Mouse (Mus musculus): ENCODE data around the gene Riok1. TPM values are rescaled to one million over a fixed set of nuclear protein-coding genes. Genes with fewer than 3 reads are reported as not detected.

The Riok1 gene
- polyA plus RNA-seq, 1 experiment from 2014 or later = 53.3 TPM

DNA sequence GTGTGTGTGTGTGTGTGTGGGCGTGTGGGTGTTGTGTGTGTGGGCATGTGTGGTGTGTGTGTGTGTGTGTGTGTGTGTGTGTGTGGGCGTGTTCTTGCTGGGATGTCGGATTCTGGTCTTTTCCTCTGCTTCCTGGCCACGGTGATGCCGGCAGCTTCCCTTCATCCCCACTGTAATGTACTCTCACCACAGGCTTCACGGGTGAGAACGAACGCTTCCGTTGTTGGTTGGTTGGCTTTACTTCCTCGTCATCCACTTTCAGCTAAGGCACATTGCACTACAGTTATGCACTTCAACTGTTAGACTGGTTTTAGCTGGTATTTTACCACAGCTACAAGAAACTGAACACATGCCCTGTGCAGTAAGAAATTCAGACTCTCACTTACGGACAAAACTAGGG lies 25.9 kb downstream of the Riok1 start:
- 88% methylated on average over 11 of the region's 11 CpGs for whole genome bisulfite sequencing
- H3K9ac ChIP-seq = no peak overlapping the region
- no peak overlapping the region for H3K27ac ChIP-seq (ENCODE audit: low read depth)
- DNase-seq (no peak), ATAC-seq (ENCODE audit: insufficient read depth) (no peak)
- no peak overlapping the region for H3K4me2 ChIP-seq
- H3K4me1 ChIP-seq (ENCODE audit: insufficient read depth) = no peaks in the 10 kb centered on the region
- H3K36me3 ChIP-seq (ENCODE audit: insufficient read depth) = peaks cover 54% of the 10 kb centered on the region
- H3K27me3 ChIP-seq (ENCODE audit: insufficient read depth, low read length) = no peaks in the 10 kb centered on the region
- H3K4me3 ChIP-seq (ENCODE audit: low read depth, low read length) = no peak overlapping the region
- H3K9me3 ChIP-seq (ENCODE audit: low read depth, low read length) = no peaks in the 10 kb centered on the region
- TF ChIP-seq CTCF (IDR thresholded peaks at IDR 0.05; ENCODE audit: low read depth) = no peak

DNA sequence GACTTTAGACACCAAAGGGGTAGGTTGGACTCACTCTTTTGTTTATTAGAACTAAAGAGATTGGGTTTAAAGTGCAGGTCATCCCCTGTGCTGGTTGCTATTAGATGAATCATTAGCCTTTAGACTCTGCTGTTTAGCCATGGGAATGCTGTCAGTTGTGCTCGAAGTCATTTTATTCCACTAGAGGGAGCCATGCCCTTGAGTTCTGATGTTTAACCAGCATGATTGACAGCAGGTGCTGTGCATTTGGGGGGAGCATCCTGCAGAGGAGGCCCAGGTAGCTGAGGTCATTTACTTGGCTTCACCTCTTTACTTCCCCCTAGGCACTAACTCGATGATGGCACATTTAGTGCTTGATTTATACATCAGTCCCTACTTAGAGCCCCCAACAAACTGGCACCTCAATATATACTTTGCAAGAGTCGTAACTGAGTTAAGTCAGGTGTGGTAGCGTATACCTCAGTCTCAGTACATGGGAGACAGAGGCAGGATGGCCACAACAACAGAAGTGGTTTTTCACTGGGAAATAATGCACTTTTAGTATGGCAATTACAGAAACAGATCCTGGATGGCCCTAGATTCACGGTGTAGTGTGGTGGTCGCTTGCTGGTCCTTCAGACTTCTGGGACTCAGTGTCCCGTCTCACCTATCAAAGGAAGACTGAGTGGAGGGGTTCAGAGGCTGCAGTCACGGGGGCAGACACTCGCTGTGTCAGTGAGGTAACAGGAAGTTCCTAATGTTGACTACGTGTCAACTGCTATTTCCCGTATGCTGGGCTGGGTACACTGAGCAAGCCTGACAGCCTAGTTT lies 28.3 kb downstream of the Riok1 start:
- Histone ChIP-seq H3K4me2 (no peak overlapping the region), H3K27me3 (ENCODE audit: insufficient read depth, low read length) (no peaks in the 10 kb centered on the region), H3K9me3 (ENCODE audit: low read depth, low read length) (no peaks in the 10 kb centered on the region), H3K9ac (no peak overlapping the region), H3K36me3 (ENCODE audit: insufficient read depth) (peaks cover 32% of the 10 kb centered on the region), H3K4me1 (ENCODE audit: insufficient read depth) (no peaks in the 10 kb centered on the region), H3K27ac (ENCODE audit: low read depth) (no peak overlapping the region), H3K4me3 (ENCODE audit: low read depth, low read length) (no peak overlapping the region)
- 53% methylated on average over 11 of the region's 11 CpGs for WGBS
- DNase-seq = peak; percentile 88
- no peak for ATAC-seq (ENCODE audit: insufficient read depth)
- TF ChIP-seq CTCF (IDR thresholded peaks at IDR 0.05; ENCODE audit: low read depth) = peak; percentile 84

DNA sequence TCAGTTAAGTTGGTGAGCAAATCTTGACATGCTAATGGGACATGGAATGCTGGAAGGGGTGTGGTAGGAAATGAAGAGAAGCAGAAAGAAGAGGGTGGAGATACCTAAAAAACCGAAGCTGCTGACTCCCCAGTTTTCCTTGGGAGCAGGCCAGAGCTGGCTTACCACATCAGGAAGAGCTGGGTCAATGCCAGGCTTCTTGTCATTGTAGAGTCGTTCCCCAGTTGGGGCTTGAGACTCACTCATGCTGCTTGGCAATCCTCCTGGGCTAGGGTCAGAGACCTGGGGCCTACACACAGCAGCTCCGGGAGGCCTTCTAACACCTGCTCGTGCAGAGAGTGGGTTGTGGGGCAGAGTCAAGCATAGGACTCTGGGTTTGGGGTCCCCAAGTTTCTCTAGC lies 34.1 kb downstream of the Riok1 start:
- H3K4me1 ChIP-seq (ENCODE audit: insufficient read depth) = 0 out of 2 replicates have a peak, but pooled peaks cover 5% of the 10 kb centered on the region
- no peak overlapping the region for H3K4me2 ChIP-seq
- no peak for TF ChIP-seq CTCF (IDR thresholded peaks at IDR 0.05; ENCODE audit: low read depth)
- DNase-seq (peak; percentile 62), ATAC-seq (ENCODE audit: insufficient read depth) (peak; percentile 38; the same call in 1 of the 2 replicates)
- H3K27ac ChIP-seq (ENCODE audit: low read depth) = no peak overlapping the region
- H3K4me3 ChIP-seq (ENCODE audit: low read depth, low read length) = no peak overlapping the region
- 54% methylated on average over 4 of the region's 4 CpGs for WGBS
- no peak overlapping the region for H3K9ac ChIP-seq
- H3K27me3 ChIP-seq (ENCODE audit: insufficient read depth, low read length) = no peaks in the 10 kb centered on the region
- no peaks in the 10 kb centered on the region for H3K9me3 ChIP-seq (ENCODE audit: low read depth, low read length)
- H3K36me3 ChIP-seq (ENCODE audit: insufficient read depth) = no peaks in the 10 kb centered on the region

DNA sequence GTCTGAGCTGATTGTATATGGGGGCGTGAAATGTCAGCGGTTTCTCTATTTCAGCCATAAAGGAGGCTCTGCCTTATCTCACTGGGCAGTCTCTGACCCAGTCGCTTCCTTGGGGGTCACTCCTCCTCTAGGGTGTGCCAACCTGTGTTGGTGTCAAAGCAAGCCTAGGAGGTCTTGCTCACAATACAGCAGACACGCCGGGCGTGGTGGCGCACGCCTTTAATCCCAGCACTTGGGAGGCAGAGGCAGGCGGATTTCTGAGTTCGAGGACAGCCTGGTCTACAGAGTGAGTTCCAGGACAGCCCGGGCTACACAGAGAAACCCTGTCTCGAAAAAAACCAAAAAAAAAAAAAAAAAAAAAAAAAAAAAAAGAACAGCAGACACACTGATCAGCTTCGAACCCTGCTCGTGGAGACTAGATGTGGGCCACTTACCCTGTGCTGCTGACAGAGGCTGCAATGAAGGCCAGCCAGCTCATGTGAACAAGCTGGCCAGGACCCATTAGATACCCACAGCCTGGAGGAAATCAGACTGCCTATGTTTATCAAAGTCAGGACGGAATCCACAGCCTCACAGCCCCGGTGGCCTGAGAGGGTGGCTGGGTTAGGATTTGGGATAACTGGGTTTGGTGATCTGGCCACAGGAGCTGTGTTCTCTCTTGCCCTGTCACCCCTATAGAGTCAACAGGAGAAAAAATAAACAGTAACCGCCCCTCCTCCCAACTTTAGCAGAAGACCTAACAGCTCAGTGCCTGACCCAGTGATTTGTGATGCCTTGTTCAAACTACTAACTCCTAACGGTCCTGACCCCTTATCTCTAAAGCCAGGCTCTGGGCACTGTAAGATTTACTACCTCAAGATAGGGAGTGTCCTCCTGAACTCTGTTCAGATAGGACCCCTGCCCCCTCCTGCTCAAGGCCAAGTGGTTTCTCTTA lies 36.8 kb downstream of the Riok1 start:
- no peak overlapping the region for H3K27ac ChIP-seq (ENCODE audit: low read depth)
- no peak overlapping the region for H3K4me3 ChIP-seq (ENCODE audit: low read depth, low read length)
- no peak overlapping the region for H3K9ac ChIP-seq
- no peak for TF ChIP-seq CTCF (IDR thresholded peaks at IDR 0.05; ENCODE audit: low read depth)
- WGBS = 60% methylated on average over 18 of the region's 18 CpGs
- no peak overlapping the region for H3K4me2 ChIP-seq
- no peak for ATAC-seq (ENCODE audit: insufficient read depth)
- 0 out of 2 replicates have a peak, but pooled peaks cover 5% of the 10 kb centered on the region for H3K4me1 ChIP-seq (ENCODE audit: insufficient read depth)
- H3K27me3 ChIP-seq (ENCODE audit: insufficient read depth, low read length) = no peaks in the 10 kb centered on the region
- DNase-seq = no peak
- H3K9me3 ChIP-seq (ENCODE audit: low read depth, low read length) = no peaks in the 10 kb centered on the region
- H3K36me3 ChIP-seq (ENCODE audit: insufficient read depth) = no peaks in the 10 kb centered on the region

DNA sequence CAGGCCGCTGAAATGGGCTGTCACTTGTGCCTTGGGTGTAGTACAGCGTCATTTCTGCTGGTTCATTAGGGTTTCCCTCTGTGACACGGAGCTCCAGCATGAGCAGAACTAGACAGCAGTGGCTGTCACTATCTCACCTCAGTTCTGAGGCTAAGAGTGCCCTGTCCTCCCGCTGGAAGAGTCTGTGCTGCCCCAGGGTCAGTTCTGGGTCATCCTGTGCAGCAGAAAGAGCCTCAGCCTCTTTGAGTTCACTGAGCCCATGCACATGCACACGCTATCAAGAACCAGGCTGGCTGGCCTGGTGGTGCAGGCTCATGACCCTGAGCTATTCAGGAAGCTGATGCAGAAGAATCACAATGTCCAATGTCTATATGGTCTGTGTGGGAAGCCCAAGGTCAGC lies 37.6 kb downstream of the Riok1 start:
- no peak for ATAC-seq (ENCODE audit: insufficient read depth)
- H3K9me3 ChIP-seq (ENCODE audit: low read depth, low read length) = no peaks in the 10 kb centered on the region
- WGBS = 18% methylated on average over 5 of the region's 5 CpGs

DNA sequence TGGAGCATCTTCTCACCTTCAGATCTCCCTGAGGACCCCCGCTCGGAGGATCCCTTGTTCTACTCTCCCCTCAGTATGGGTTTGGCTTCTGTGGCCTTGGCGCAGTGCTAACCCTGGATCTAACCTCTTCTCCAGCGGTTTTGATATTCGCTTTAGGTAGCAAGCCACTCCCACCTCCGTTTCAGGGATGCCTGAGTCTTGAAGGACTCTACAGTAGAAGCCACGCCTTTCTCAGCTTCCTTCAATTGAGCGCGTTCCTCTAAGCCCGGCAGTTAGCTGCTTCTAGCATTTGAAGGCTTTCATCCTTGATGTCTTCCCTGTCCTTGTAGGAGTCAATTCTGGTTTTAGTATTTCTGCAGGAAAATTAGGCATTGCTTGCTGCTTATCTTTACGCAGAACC lies 40.3 kb downstream of the Riok1 start:
- H3K27ac ChIP-seq (ENCODE audit: low read depth) = no peak overlapping the region
- no peaks in the 10 kb centered on the region for H3K9me3 ChIP-seq (ENCODE audit: low read depth, low read length)
- ATAC-seq (ENCODE audit: insufficient read depth) (no peak), DNase-seq (peak; percentile 62)
- no peaks in the 10 kb centered on the region for H3K36me3 ChIP-seq (ENCODE audit: insufficient read depth)
- WGBS = 22% methylated on average over 11 of the region's 11 CpGs
- no peak for TF ChIP-seq CTCF (IDR thresholded peaks at IDR 0.05; ENCODE audit: low read depth)
- no peak overlapping the region for H3K4me3 ChIP-seq (ENCODE audit: low read depth, low read length)
- no peaks in the 10 kb centered on the region for H3K4me1 ChIP-seq (ENCODE audit: insufficient read depth)
- no peak overlapping the region for H3K4me2 ChIP-seq
- H3K9ac ChIP-seq = no peak overlapping the region
- no peaks in the 10 kb centered on the region for H3K27me3 ChIP-seq (ENCODE audit: insufficient read depth, low read length)

More for the DNA sequence above, 37.6 kb downstream of the Riok1 start:
- H3K36me3 ChIP-seq (ENCODE audit: insufficient read depth) = no peaks in the 10 kb centered on the region
- no peak overlapping the region for H3K4me2 ChIP-seq
- H3K27ac ChIP-seq (ENCODE audit: low read depth) = no peak overlapping the region
- H3K4me3 ChIP-seq (ENCODE audit: low read depth, low read length) = no peak overlapping the region
- TF ChIP-seq CTCF (IDR thresholded peaks at IDR 0.05; ENCODE audit: low read depth) = no peak
- no peak overlapping the region for H3K9ac ChIP-seq
- H3K27me3 ChIP-seq (ENCODE audit: insufficient read depth, low read length) = no peaks in the 10 kb centered on the region
- H3K4me1 ChIP-seq (ENCODE audit: insufficient read depth) = 0 out of 2 replicates have a peak, but pooled peaks cover 5% of the 10 kb centered on the region
- no peak for DNase-seq

DNA sequence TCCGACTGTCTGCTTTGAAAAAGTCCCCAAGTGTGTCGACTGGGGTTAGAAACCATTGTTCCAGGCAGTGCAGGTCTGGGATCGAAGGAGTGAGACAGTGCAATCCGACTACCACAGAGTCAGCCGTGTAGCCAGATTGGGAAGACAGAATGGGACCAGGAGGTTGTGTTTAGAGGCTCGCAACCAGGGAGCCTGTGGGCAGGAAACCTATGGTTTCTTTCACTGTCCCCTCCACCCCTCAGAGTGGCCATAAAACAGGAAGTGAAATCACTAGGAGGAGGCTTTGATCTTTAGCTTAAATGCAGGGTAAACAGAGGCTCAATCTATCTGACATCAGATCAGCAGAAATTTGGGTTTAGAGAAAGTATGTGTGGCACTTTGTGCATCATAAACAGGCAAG lies 42.0 kb downstream of the Riok1 start:
- no peaks in the 10 kb centered on the region for H3K36me3 ChIP-seq (ENCODE audit: insufficient read depth)
- no peaks in the 10 kb centered on the region for H3K4me1 ChIP-seq (ENCODE audit: insufficient read depth)
- H3K27ac ChIP-seq (ENCODE audit: low read depth) = no peak overlapping the region
- WGBS = 48% methylated on average over 6 of the region's 6 CpGs
- ATAC-seq (ENCODE audit: insufficient read depth) = no peak
- no peak overlapping the region for H3K9ac ChIP-seq
- H3K9me3 ChIP-seq (ENCODE audit: low read depth, low read length) = no peaks in the 10 kb centered on the region
- H3K27me3 ChIP-seq (ENCODE audit: insufficient read depth, low read length) = no peaks in the 10 kb centered on the region
- no peak for DNase-seq
- no peak overlapping the region for H3K4me2 ChIP-seq
- H3K4me3 ChIP-seq (ENCODE audit: low read depth, low read length) = no peak overlapping the region
- TF ChIP-seq CTCF (IDR thresholded peaks at IDR 0.05; ENCODE audit: low read depth) = no peak
